Mouse (Mus musculus) cerebellum, postnatal 10 days (tissue): ENCODE results near the gene Lrrc49.

Source experiments
- DNase-seq, 2 experiments: peaks; one replicate each; pipeline ENCODE4 v3.0.0; 2021; ENCODE audit warnings: mixed read lengths in 2 of 2

Gene Lrrc49

GRCm38 (mm10) chr9:60595406-60595805 lies 92.6 kb downstream of the Lrrc49 start:
- no peak for DNase-seq

- DNase-seq, result peak; percentile 36 to 49
Measured at GRCm38 (mm10) chr9:60592974-60593373, 95.0 kb downstream of the Lrrc49 start.

- no peak for DNase-seq
Measured at GRCm38 (mm10) chr9:60592363-60592762, 95.6 kb downstream of the Lrrc49 start.

- peak; percentile 29 to 46 for DNase-seq
Measured at GRCm38 (mm10) chr9:60590871-60591624, 96.9 kb downstream of the Lrrc49 start.

GRCm38 (mm10) chr9:60588914-60589313 lies 99.0 kb downstream of the Lrrc49 start:
- peak in 1 of 2 experiments; percentile 41 for DNase-seq

GRCm38 (mm10) chr9:60586920-60587319 lies 101.0 kb downstream of the Lrrc49 start:
- DNase-seq, result peak in 1 of 2 experiments; percentile 29

- no peak for DNase-seq
Measured at GRCm38 (mm10) chr9:60585206-60585605, 102.8 kb downstream of the Lrrc49 start.

- DNase-seq, result no peak
Measured at GRCm38 (mm10) chr9:60582553-60582952, 105.4 kb downstream of the Lrrc49 start.

- DNase-seq, result no peak
Measured at GRCm38 (mm10) chr9:60573011-60573410, 114.9 kb downstream of the Lrrc49 start.

- no peak for DNase-seq
Measured at GRCm38 (mm10) chr9:60571725-60572124, 116.2 kb downstream of the Lrrc49 start.

GRCm38 (mm10) chr9:60571041-60571440 lies 116.9 kb downstream of the Lrrc49 start:
- DNase-seq, result no peak

- DNase-seq, result peak; percentile 69 to 75
Measured at GRCm38 (mm10) chr9:60569366-60569765, 118.6 kb downstream of the Lrrc49 start.

- no peak for DNase-seq
Measured at GRCm38 (mm10) chr9:60563809-60564208, 124.1 kb downstream of the Lrrc49 start.

GRCm38 (mm10) chr9:60562443-60563371 lies 125.3 kb downstream of the Lrrc49 start:
- DNase-seq, result no peak

- peak in 1 of 2 experiments; percentile 18 for DNase-seq
Measured at GRCm38 (mm10) chr9:60561641-60562289, 126.2 kb downstream of the Lrrc49 start.

- DNase-seq, result no peak
Measured at GRCm38 (mm10) chr9:60558507-60558906, 129.5 kb downstream of the Lrrc49 start.

- no peak for DNase-seq
Measured at GRCm38 (mm10) chr9:60551238-60551637, 136.7 kb downstream of the Lrrc49 start.

- peak; percentile 79 to 84 for DNase-seq
Measured at GRCm38 (mm10) chr9:60548182-60548581, 139.8 kb downstream of the Lrrc49 start.

- DNase-seq, result no peak
Measured at GRCm38 (mm10) chr9:60546169-60546568, 141.8 kb downstream of the Lrrc49 start.

- no peak for DNase-seq
Measured at GRCm38 (mm10) chr9:60545361-60546096, 142.4 kb downstream of the Lrrc49 start.

GRCm38 (mm10) chr9:60543422-60544015 lies 144.4 kb downstream of the Lrrc49 start:
- no peak for DNase-seq

GRCm38 (mm10) chr9:60530310-60530709 lies 157.6 kb downstream of the Lrrc49 start:
- no peak for DNase-seq
